Mouse (Mus musculus): ENCODE measurements at regions not wholly inside any gene's neighbourhood (a gene's known extent, or its start where the extent isn't known, plus 50 kb on each side); places are given as distances from the start of the nearest gene placed in this dataset.

- TF ChIP-seq CTCF (IDR thresholded peaks at IDR 0.05; ENCODE audit: insufficient read depth, low read depth, low read length) (no peak), POLR2A (IDR thresholded peaks at IDR 0.05; ENCODE audit: insufficient read depth, low read depth, low read length) (no peak)
Measured at GRCm38 (mm10) chr13:47300486-47300885, 178.0 kb downstream of the Rnf144b start.

Measured in olfactory bulb, adult 2 months (tissue).